Mouse (Mus musculus): ENCODE measurements around the gene Gpr183. TPM values are rescaled to one million over a fixed set of nuclear protein-coding genes. Genes with fewer than 3 reads are reported as not detected.

Gene Gpr183
- 3.2 and 3.8 TPM in 2 replicates for polyA plus RNA-seq (2015; fragmentation: Nextera tagmentation; extraction: Ambion mirVana)

GRCm38 (mm10) chr14:121964990-121965389, at the start of gene Gpr183:
Gene Gpr183 (minus strand): TSS chr14:121965195.
- no peak within 1 kb of the TSS for H3K27ac ChIP-seq

GRCm38 (mm10) chr14:122013417-122013951, 48.5 kb upstream of the Gpr183 start:
- H3K27me3 ChIP-seq = no peaks in the 10 kb centered on the region
- no peak overlapping the region for H3K4me3 ChIP-seq
- WGBS = 81% methylated on average over 14 of the region's 14 CpGs
- H3K27ac ChIP-seq = no peak overlapping the region
- peaks cover 36% of the 10 kb centered on the region for H3K36me3 ChIP-seq
- H3K9ac ChIP-seq = no peak overlapping the region
- no peaks in the 10 kb centered on the region for H3K9me3 ChIP-seq
- H3K4me2 ChIP-seq = no peak overlapping the region
- ATAC-seq (ENCODE audit: insufficient number of reproducible peaks, insufficient read depth, low FRiP score, low TSS enrichment, low read depth) = no peak
- 0 out of 2 replicates have a peak, but pooled peaks cover 7% of the 10 kb centered on the region for H3K4me1 ChIP-seq

More at GRCm38 (mm10) chr14:121964990-121965389, at the start of gene Gpr183:
- Histone ChIP-seq H3K4me1 (peaks cover 6% of the 10 kb centered on the region; the same call in 1 of the 2 replicates), H3K36me3 (no peaks in the 10 kb centered on the region), H3K4me3 (0 out of 2 replicates have a peak within 1 kb of the TSS, but pooled peaks have one; percentile 2), H3K27me3 (no peaks in the 10 kb centered on the region), H3K9me3 (no peaks in the 10 kb centered on the region), H3K4me2 (no peak within 1 kb of the TSS), H3K9ac (no peak within 1 kb of the TSS)
- 48% methylated on average over 6 of the region's 6 CpGs for WGBS
- no peak for ATAC-seq (ENCODE audit: insufficient number of reproducible peaks, insufficient read depth, low FRiP score, low TSS enrichment, low read depth)

GRCm38 (mm10) chr14:122012814-122013213, 47.8 kb upstream of the Gpr183 start:
- ATAC-seq (ENCODE audit: insufficient number of reproducible peaks, insufficient read depth, low FRiP score, low TSS enrichment, low read depth) = no peak
- Histone ChIP-seq H3K9ac (no peak overlapping the region), H3K4me3 (no peak overlapping the region), H3K27me3 (no peaks in the 10 kb centered on the region), H3K27ac (no peak overlapping the region), H3K36me3 (peaks cover 39% of the 10 kb centered on the region), H3K4me2 (no peak overlapping the region), H3K9me3 (no peaks in the 10 kb centered on the region), H3K4me1 (0 out of 2 replicates have a peak, but pooled peaks cover 7% of the 10 kb centered on the region)
- 62% methylated on average over 13 of the region's 13 CpGs for WGBS

GRCm38 (mm10) chr14:122012193-122012592, 47.2 kb upstream of the Gpr183 start:
- ATAC-seq (ENCODE audit: insufficient number of reproducible peaks, insufficient read depth, low FRiP score, low TSS enrichment, low read depth) = no peak
- Histone ChIP-seq H3K9ac (no peak overlapping the region), H3K4me2 (no peak overlapping the region), H3K4me3 (no peak overlapping the region), H3K4me1 (0 out of 2 replicates have a peak, but pooled peaks cover 7% of the 10 kb centered on the region), H3K9me3 (no peaks in the 10 kb centered on the region), H3K36me3 (peaks cover 39% of the 10 kb centered on the region), H3K27me3 (no peaks in the 10 kb centered on the region), H3K27ac (no peak overlapping the region)
- WGBS = 65% methylated on average over 5 of the region's 5 CpGs

- peaks cover 39% of the 10 kb centered on the region for H3K36me3 ChIP-seq
- H3K27ac ChIP-seq = no peak overlapping the region
- H3K4me1 ChIP-seq = 0 out of 2 replicates have a peak, but pooled peaks cover 7% of the 10 kb centered on the region
- no peaks in the 10 kb centered on the region for H3K27me3 ChIP-seq
- H3K4me2 ChIP-seq = no peak overlapping the region
- H3K9me3 ChIP-seq = no peaks in the 10 kb centered on the region
- 85% methylated on average over 8 of the region's 8 CpGs for WGBS
- ATAC-seq (ENCODE audit: insufficient number of reproducible peaks, insufficient read depth, low FRiP score, low TSS enrichment, low read depth) = no peak
- no peak overlapping the region for H3K4me3 ChIP-seq
- no peak overlapping the region for H3K9ac ChIP-seq
Measured at GRCm38 (mm10) chr14:122011768-122012167, 46.8 kb upstream of the Gpr183 start.

- Histone ChIP-seq H3K27me3 (no peaks in the 10 kb centered on the region), H3K27ac (no peak overlapping the region), H3K9me3 (no peaks in the 10 kb centered on the region), H3K4me3 (no peak overlapping the region), H3K9ac (no peak overlapping the region), H3K4me1 (0 out of 2 replicates have a peak, but pooled peaks cover 7% of the 10 kb centered on the region), H3K36me3 (peaks cover 39% of the 10 kb centered on the region), H3K4me2 (no peak overlapping the region)
- ATAC-seq (ENCODE audit: insufficient number of reproducible peaks, insufficient read depth, low FRiP score, low TSS enrichment, low read depth) = no peak
- 80% methylated on average over 7 of the region's 7 CpGs for WGBS
Measured at GRCm38 (mm10) chr14:122010301-122010700, 45.3 kb upstream of the Gpr183 start.

GRCm38 (mm10) chr14:122009502-122009901, 44.5 kb upstream of the Gpr183 start:
- no peak for ATAC-seq (ENCODE audit: insufficient number of reproducible peaks, insufficient read depth, low FRiP score, low TSS enrichment, low read depth)
- no peak overlapping the region for H3K27ac ChIP-seq

GRCm38 (mm10) chr14:122008261-122008660, 43.3 kb upstream of the Gpr183 start:
- Histone ChIP-seq H3K4me3 (no peak overlapping the region), H3K27me3 (no peaks in the 10 kb centered on the region), H3K9ac (no peak overlapping the region), H3K4me2 (no peak overlapping the region), H3K4me1 (0 out of 2 replicates have a peak, but pooled peaks cover 7% of the 10 kb centered on the region), H3K36me3 (peaks cover 37% of the 10 kb centered on the region), H3K27ac (no peak overlapping the region), H3K9me3 (no peaks in the 10 kb centered on the region)
- no peak for ATAC-seq (ENCODE audit: insufficient number of reproducible peaks, insufficient read depth, low FRiP score, low TSS enrichment, low read depth)
- 93% methylated on average over 4 of the region's 4 CpGs for WGBS

More at GRCm38 (mm10) chr14:122009502-122009901, 44.5 kb upstream of the Gpr183 start:
- no peaks in the 10 kb centered on the region for H3K27me3 ChIP-seq
- 0 out of 2 replicates have a peak, but pooled peaks cover 7% of the 10 kb centered on the region for H3K4me1 ChIP-seq
- peaks cover 39% of the 10 kb centered on the region for H3K36me3 ChIP-seq
- H3K4me3 ChIP-seq = no peak overlapping the region
- H3K9me3 ChIP-seq = no peaks in the 10 kb centered on the region
- 88% methylated on average over 13 of the region's 13 CpGs for WGBS
- no peak overlapping the region for H3K4me2 ChIP-seq
- no peak overlapping the region for H3K9ac ChIP-seq

GRCm38 (mm10) chr14:122003812-122004211, 38.8 kb upstream of the Gpr183 start:
- no peak for ATAC-seq (ENCODE audit: insufficient number of reproducible peaks, insufficient read depth, low FRiP score, low TSS enrichment, low read depth)
- Histone ChIP-seq H3K27ac (no peak overlapping the region), H3K9me3 (no peaks in the 10 kb centered on the region), H3K36me3 (peaks cover 5% of the 10 kb centered on the region), H3K9ac (no peak overlapping the region), H3K4me1 (no peaks in the 10 kb centered on the region), H3K4me3 (no peak overlapping the region), H3K4me2 (no peak overlapping the region), H3K27me3 (no peaks in the 10 kb centered on the region)

GRCm38 (mm10) chr14:122002224-122002623, 37.2 kb upstream of the Gpr183 start:
- peaks cover 9% of the 10 kb centered on the region; the same call in 1 of the 2 replicates for H3K36me3 ChIP-seq
- H3K27ac ChIP-seq = no peak overlapping the region
- WGBS = 90% methylated on average over 7 of the region's 7 CpGs

GRCm38 (mm10) chr14:122000346-122001105, 35.5 kb upstream of the Gpr183 start:
- Histone ChIP-seq H3K9ac (no peak overlapping the region), H3K36me3 (peaks cover 25% of the 10 kb centered on the region), H3K27ac (no peak overlapping the region), H3K4me3 (no peak overlapping the region), H3K4me2 (no peak overlapping the region), H3K9me3 (no peaks in the 10 kb centered on the region), H3K4me1 (no peaks in the 10 kb centered on the region), H3K27me3 (no peaks in the 10 kb centered on the region)
- 92% methylated on average over 17 of the region's 17 CpGs for WGBS
- ATAC-seq (ENCODE audit: insufficient number of reproducible peaks, insufficient read depth, low FRiP score, low TSS enrichment, low read depth) = no peak

More at GRCm38 (mm10) chr14:122002224-122002623, 37.2 kb upstream of the Gpr183 start:
- Histone ChIP-seq H3K9ac (no peak overlapping the region), H3K9me3 (no peaks in the 10 kb centered on the region), H3K4me3 (no peak overlapping the region), H3K4me2 (no peak overlapping the region), H3K4me1 (no peaks in the 10 kb centered on the region), H3K27me3 (no peaks in the 10 kb centered on the region)
- no peak for ATAC-seq (ENCODE audit: insufficient number of reproducible peaks, insufficient read depth, low FRiP score, low TSS enrichment, low read depth)

GRCm38 (mm10) chr14:121999455-121999854, 34.5 kb upstream of the Gpr183 start:
- H3K36me3 ChIP-seq = peaks cover 35% of the 10 kb centered on the region

More at GRCm38 (mm10) chr14:121999455-121999854, 34.5 kb upstream of the Gpr183 start:
- Histone ChIP-seq H3K4me1 (no peaks in the 10 kb centered on the region), H3K4me3 (no peak overlapping the region), H3K27me3 (no peaks in the 10 kb centered on the region), H3K4me2 (no peak overlapping the region), H3K9me3 (no peaks in the 10 kb centered on the region), H3K27ac (no peak overlapping the region), H3K9ac (no peak overlapping the region)
- ATAC-seq (ENCODE audit: insufficient number of reproducible peaks, insufficient read depth, low FRiP score, low TSS enrichment, low read depth) = no peak
- 81% methylated on average over 8 of the region's 8 CpGs for WGBS

All from embryonic facial prominence, embryonic 13.5 days (tissue).